Mouse (Mus musculus) cerebellum, adult 2 months (tissue): ENCODE data around the gene Gjb4. TPM values are rescaled to one million over a fixed set of nuclear protein-coding genes. Genes with fewer than 3 reads are reported as not detected.

Source experiments
- DNase-seq, 2 experiments: peaks; one replicate each; pipeline ENCODE4 v3.0.0; 2021
- H3K27ac ChIP-seq: fragments of 200-500 bp; 2 replicates; pipeline ENCODE4 v1.5.1; 2012; ENCODE audit warnings: low read length, control low read depth, inconsistent platforms; ENCODE audit not compliant: insufficient read depth
- H3K27me3 ChIP-seq: fragments of 200-500 bp; 2 replicates; pipeline ENCODE4 v1.6.1; 2012; ENCODE audit warnings: inconsistent platforms, mild to moderate bottlenecking, low read length, moderate library complexity; ENCODE audit not compliant: control insufficient read depth, insufficient read depth
- H3K4me1 ChIP-seq: fragments of 200-500 bp; 2 replicates; pipeline ENCODE4 v1.6.1; 2011; ENCODE audit warnings: low read length; ENCODE audit not compliant: control insufficient read depth, insufficient read depth
- H3K4me3 ChIP-seq: fragments of 200-500 bp; replicated peaks from 2 replicates; pipeline ENCODE3; 2011; ENCODE audit warnings: mild to moderate bottlenecking, low read depth, low read length, control low read depth; ENCODE audit not compliant: insufficient read depth
- CTCF ChIP-seq: fragments of 200-500 bp; IDR thresholded peaks from 2 replicates; pipeline ENCODE4 v1.5.1; 2011; ENCODE audit warnings: low read depth, mild to moderate bottlenecking, control low read depth, low read length, moderate library complexity, borderline replicate concordance; ENCODE audit not compliant: insufficient read depth
- POLR2A ChIP-seq: fragments of 200-500 bp; IDR thresholded peaks from 2 replicates; pipeline ENCODE4 v1.6.1; 2011; ENCODE audit warnings: low read length, control low read depth, borderline replicate concordance; ENCODE audit not compliant: insufficient read depth
- WGBS: fragments of 180-500 bp; shearing (Covaris S2); methylation state at CpG from one replicate; pipeline ENCODE4 v1.1.7; 2018; 5-methylcytosine and 5-hydroxymethylcytosine counted together
- polyA plus RNA-seq: library from polyadenylated mRNA; depleted of rRNA; stranded (reverse); fragments of >200 nt; gene quantifications from 2 replicates; pipeline ENCODE4 v1.2.3, GENCODE M21; 2012

The Gjb4 gene
- polyA plus RNA-seq, 1 experiment: 0.10 TPM

DNA sequence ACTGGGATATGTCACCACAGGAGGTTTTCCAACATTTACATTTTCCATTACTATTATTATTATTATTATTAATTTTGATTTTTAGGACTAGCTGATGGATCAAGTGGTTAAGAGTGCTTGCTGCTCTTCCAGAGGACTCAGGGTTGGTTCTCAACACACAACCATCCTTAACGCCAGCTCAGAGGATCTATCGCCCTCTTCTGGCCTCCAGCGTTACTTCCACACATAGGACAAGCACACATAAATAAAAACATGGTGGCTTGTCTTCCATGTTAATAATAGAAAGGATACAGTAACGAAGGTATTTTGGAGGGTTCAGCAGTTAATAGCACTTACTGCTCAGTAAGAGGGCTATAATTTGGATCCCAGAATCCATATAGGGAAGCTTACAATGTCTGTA lies 20.8 kb upstream of the Gjb4 start:
- no peak overlapping the region for H3K27ac ChIP-seq
- 0 out of 2 replicates have a peak, but pooled peaks cover 1% of the 10 kb centered on the region for H3K27me3 ChIP-seq
- TF ChIP-seq CTCF (no peak), POLR2A (no peak)
- 91% methylated on average over 4 of the region's 4 CpGs for WGBS
- H3K4me3 ChIP-seq: no peak overlapping the region
- no peaks in the 10 kb centered on the region for H3K4me1 ChIP-seq
- DNase-seq: no peak

DNA sequence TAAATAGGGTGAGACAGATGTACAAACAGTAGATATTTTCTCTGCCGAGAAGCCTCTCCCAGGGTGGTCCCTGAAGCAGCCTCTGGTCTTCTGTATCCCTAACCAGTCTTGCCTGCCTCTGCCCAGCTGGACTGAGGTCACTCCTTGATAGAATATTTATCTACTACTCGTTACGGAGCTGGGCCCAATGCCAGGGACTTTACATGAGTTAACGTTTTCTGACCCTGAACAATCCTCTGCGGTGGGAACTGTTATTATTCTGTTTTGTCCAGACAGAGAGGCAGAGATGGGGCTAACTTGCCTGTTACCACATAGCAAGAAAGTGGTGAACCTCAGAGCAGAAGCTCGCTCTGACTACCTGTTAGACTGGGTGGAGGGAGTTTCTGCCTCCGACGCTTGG lies 19.6 kb upstream of the Gjb4 start:
- WGBS: 63% methylated on average over 8 of the region's 8 CpGs
- Histone ChIP-seq H3K27ac (no peak overlapping the region), H3K4me3 (no peak overlapping the region), H3K4me1 (no peaks in the 10 kb centered on the region), H3K27me3 (0 out of 2 replicates have a peak, but pooled peaks cover 1% of the 10 kb centered on the region)
- DNase-seq: no peak
- TF ChIP-seq POLR2A (no peak), CTCF (no peak)

DNA sequence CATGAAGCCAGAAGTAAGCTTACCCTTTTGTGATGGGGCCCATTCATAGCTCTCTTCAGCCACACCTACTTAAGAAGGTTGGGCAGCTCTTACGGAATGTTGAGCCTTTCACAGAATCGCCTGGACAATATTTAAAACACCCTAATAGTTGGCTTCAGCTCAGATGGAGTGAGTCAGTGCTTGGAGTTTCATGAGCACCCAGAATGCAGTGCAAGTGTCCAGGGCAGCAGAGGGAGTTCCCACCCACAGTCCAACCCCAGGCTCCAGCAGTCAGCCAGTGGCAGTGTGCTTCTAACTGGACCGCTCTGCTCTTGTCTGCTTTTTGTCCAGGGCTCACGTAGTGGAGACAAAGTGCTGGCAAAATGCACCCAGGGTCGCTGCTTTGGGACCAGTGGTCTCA lies 17.7 kb upstream of the Gjb4 start:
- 79% methylated on average over 5 of the region's 5 CpGs for WGBS
- H3K27ac ChIP-seq: no peak overlapping the region
- DNase-seq: no peak
- H3K4me3 ChIP-seq: no peak overlapping the region
- TF ChIP-seq CTCF (no peak), POLR2A (no peak)
- H3K27me3 ChIP-seq: 0 out of 2 replicates have a peak, but pooled peaks cover 1% of the 10 kb centered on the region
- no peaks in the 10 kb centered on the region for H3K4me1 ChIP-seq

DNA sequence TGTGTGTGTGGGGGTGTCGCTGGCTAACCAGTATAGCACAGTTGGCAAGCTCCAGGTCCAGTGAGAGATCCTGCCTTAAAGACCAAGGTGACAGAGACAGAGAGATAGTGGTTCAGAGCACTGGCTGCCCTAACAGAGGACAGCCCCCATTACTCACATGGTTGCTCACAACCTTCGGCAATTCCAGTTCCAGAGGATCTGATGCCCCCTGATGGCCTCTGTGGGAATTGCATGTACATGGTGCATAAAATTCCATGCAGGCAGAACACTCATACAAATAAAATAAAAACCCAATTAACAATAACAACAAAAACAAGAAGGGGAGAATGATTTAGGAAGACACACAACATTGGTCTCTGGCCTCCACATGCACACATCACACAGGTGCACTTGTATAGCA lies 16.6 kb upstream of the Gjb4 start:
- no peak for TF ChIP-seq CTCF
- no peak for DNase-seq
- H3K27ac ChIP-seq: no peak overlapping the region
- no peak overlapping the region for H3K4me3 ChIP-seq
- WGBS: 61% methylated on average over 2 of the region's 2 CpGs
- H3K4me1 ChIP-seq: no peaks in the 10 kb centered on the region
- H3K27me3 ChIP-seq: 0 out of 2 replicates have a peak, but pooled peaks cover 1% of the 10 kb centered on the region

DNA sequence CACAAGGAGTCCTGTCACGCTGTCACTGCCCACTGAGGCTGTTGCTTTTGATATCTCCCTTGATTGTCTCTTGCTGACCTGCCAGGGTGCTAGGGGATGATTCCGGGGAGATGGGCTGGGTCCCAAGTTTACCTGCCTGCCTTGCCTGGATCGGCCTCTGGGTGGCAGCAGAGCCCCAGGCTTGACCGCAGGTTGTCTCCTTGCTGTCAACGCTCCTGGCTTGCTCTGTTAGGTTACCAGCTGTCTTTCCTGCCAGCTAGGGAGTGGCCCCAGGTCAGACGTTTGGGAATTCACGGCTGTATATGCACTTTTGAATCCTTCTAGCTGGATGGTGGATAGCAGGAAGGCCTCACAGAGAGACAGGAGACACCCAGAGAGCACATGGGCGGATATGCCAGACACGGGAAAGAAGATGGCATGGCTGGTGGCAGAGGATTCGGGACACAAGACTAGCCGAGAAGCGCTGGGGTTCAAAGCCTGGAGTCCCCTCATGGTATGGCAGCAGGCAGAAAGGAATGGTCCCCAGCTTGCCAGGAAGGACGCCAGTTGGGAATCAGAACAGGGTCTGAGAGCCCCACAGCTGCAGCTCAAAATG lies 14.6 kb upstream of the Gjb4 start:
- WGBS: 16% methylated on average over 13 of the region's 13 CpGs
- Histone ChIP-seq H3K27me3 (no peaks in the 10 kb centered on the region), H3K4me1 (no peaks in the 10 kb centered on the region), H3K27ac (no peak overlapping the region), H3K4me3 (peak overlapping the region; percentile 11)
- DNase-seq: peak; percentile 63 to 82
- TF ChIP-seq CTCF: peak; percentile 100
- no peak for TF ChIP-seq POLR2A

DNA sequence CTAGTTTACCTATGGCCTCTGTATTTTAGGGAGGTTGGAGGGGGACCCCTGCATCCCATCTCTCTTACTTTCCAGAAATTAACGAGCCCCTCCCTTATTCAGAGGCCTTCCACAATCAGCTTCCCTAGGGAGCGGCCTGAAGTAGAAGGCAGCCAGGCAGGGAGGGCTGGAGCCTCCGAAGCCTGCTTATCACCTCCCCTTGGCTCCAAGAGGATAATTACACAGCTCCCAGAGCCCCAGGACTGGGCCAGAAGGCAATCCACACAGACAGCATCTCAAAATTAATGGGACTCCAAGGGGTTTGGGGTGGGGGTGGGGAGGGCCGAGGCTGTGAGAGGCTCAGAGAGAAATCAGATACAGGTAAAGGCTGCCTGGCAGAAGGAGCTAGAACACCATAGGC lies 12.0 kb upstream of the Gjb4 start:
- no peak for TF ChIP-seq POLR2A
- TF ChIP-seq CTCF: no peak
- Histone ChIP-seq H3K27ac (no peak overlapping the region), H3K4me3 (no peak overlapping the region), H3K4me1 (no peaks in the 10 kb centered on the region), H3K27me3 (no peaks in the 10 kb centered on the region)
- 60% methylated on average over 4 of the region's 4 CpGs for WGBS
- no peak for DNase-seq

DNA sequence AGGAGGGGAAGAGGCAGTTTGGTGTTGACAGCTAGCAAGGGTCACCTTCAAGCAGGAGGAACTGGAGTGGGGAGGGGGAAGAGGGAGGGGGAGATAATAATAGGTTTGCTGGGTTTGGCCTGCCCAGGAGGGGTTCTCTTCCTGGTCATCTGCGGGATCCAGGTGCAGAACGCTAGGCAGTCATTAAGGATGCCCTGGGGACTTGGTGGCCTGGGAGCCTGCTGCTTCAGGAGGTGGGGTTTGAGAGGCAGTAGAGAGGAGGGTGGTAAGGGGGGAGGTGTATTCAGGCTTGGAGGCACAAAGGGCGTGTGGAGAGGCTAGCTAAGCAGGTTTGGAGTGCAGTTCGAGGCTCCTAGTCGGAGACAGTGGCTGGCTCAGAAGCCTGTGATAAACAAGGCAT lies 11.6 kb upstream of the Gjb4 start:
- Histone ChIP-seq H3K4me1 (no peaks in the 10 kb centered on the region), H3K27ac (no peak overlapping the region), H3K4me3 (no peak overlapping the region), H3K27me3 (no peaks in the 10 kb centered on the region)
- TF ChIP-seq POLR2A (no peak), CTCF (no peak)
- WGBS: 66% methylated on average over 5 of the region's 5 CpGs
- no peak for DNase-seq

DNA sequence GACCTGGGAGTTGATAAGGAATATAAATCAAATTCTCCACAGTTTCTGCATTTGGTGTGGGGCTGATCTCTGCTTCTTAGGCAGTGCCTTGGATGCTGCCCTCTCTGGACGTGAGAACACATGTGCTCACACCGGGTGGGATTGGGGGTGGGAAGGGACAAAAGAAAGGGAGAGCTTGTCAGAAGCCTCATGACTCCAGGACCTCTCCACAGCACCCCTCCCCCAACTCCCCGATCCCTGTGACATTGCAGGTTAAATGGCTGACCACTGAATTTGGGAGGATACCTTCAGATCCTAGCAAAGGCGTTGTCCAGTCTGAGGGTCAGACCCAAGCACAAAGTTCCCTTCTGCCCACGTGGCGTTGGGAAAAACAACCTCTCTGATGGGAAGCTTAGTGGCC lies 10.6 kb upstream of the Gjb4 start:
- 60% methylated on average over 6 of the region's 6 CpGs for WGBS

More for the DNA sequence above, 10.6 kb upstream of the Gjb4 start:
- no peaks in the 10 kb centered on the region; the same call in 1 of the 2 replicates for H3K4me1 ChIP-seq
- TF ChIP-seq POLR2A: no peak
- TF ChIP-seq CTCF: no peak
- DNase-seq: no peak
- H3K4me3 ChIP-seq: no peak overlapping the region
- no peak overlapping the region for H3K27ac ChIP-seq
- no peaks in the 10 kb centered on the region for H3K27me3 ChIP-seq
